Mouse (Mus musculus) liver, embryonic 11.5 days (tissue): ENCODE results near the gene Olfr1316. TPM values are rescaled to one million over a fixed set of nuclear protein-coding genes. Genes with fewer than 3 reads are reported as not detected.

Experiments
- ATAC-seq: fragments of 200-750 bp; cut with Nextera tagmentation; replicated peaks from 2 replicates; pipeline ENCODE4 v1.8.0; 2017; ENCODE audit warnings: moderate number of reproducible peaks, mild to moderate bottlenecking, moderate TSS enrichment, moderate library complexity; ENCODE audit not compliant: low FRiP score
- DNase-seq: peaks from one replicate; pipeline ENCODE4 v3.0.0-alpha.2; 2017; ENCODE audit warnings: low spot score
- H3K27ac ChIP-seq: fragments of 300-500 bp; sonication (generic); 2 replicates; pipeline ENCODE4 v1.5.1; 2014; ENCODE audit warnings: mild to moderate bottlenecking, low read depth, low read length, control low read depth
- H3K27me3 ChIP-seq: fragments of 300-500 bp; sonication (generic); replicated peaks from 2 replicates; pipeline ENCODE4 v1.6.1; 2014; ENCODE audit warnings: low read length, mixed read lengths; ENCODE audit not compliant: control insufficient read depth, insufficient read depth
- H3K36me3 ChIP-seq: fragments of 300-500 bp; sonication (generic); 2 replicates; pipeline ENCODE4 v1.6.1; 2014; ENCODE audit warnings: mild to moderate bottlenecking, low read length, moderate library complexity, mixed read lengths; ENCODE audit not compliant: control insufficient read depth, insufficient read depth
- H3K4me1 ChIP-seq: fragments of 300-500 bp; sonication (generic); replicated peaks from 2 replicates; pipeline ENCODE4 v1.6.1; 2014; ENCODE audit warnings: low read length, mixed read lengths; ENCODE audit not compliant: control insufficient read depth, insufficient read depth
- H3K4me2 ChIP-seq: fragments of 300-500 bp; sonication (generic); 2 replicates; pipeline ENCODE4 v1.6.1; 2014; ENCODE audit warnings: mild to moderate bottlenecking, control low read depth, moderate library complexity
- H3K4me3 ChIP-seq: fragments of 300-500 bp; sonication (generic); 2 replicates; pipeline ENCODE4 v1.5.1; 2014; ENCODE audit warnings: low read depth, low read length, control low read depth
- H3K9ac ChIP-seq: fragments of 300-500 bp; sonication (generic); 2 replicates; pipeline ENCODE4 v1.6.1; 2014; ENCODE audit warnings: low read depth, low read length, control low read depth
- H3K9me3 ChIP-seq: fragments of 300-500 bp; sonication (generic); 2 replicates; pipeline ENCODE4 v1.6.1; 2016; ENCODE audit warnings: low read length, inconsistent platforms, mixed read lengths; ENCODE audit not compliant: control insufficient read depth
- WGBS: fragments of 180-500 bp; shearing (Covaris S2); extraction: QIAGEN DNeasy Blood & Tissue Kit; methylation state at CpG from one replicate; pipeline ENCODE4 v1.1.7; 2014; 5-methylcytosine and 5-hydroxymethylcytosine counted together
- polyA plus RNA-seq: library from polyadenylated mRNA; unstranded; fragments of >200 nt; fragmentation: Nextera tagmentation; extraction: Ambion mirVana; gene quantifications from 2 replicates; pipeline ENCODE4 v1.2.1, GENCODE M21; 2014

The Olfr1316 gene
- polyA plus RNA-seq = not detected in 2 replicates

GRCm38 (mm10) chr2:112134877-112135276 is at the start of gene Olfr1316:
Gene Olfr1316 (minus strand): TSS chr2:112134977.
- Histone ChIP-seq H3K27me3 (no peaks in the 10 kb centered on the region), H3K36me3 (no peaks in the 10 kb centered on the region), H3K9ac (no peak within 1 kb of the TSS), H3K4me3 (no peak within 1 kb of the TSS), H3K9me3 (no peaks in the 10 kb centered on the region), H3K4me1 (no peaks in the 10 kb centered on the region), H3K4me2 (no peak within 1 kb of the TSS), H3K27ac (no peak within 1 kb of the TSS)
- no peak for DNase-seq
- no peak for ATAC-seq
- 78% methylated on average over 2 of the region's 2 CpGs for WGBS

DNA sequence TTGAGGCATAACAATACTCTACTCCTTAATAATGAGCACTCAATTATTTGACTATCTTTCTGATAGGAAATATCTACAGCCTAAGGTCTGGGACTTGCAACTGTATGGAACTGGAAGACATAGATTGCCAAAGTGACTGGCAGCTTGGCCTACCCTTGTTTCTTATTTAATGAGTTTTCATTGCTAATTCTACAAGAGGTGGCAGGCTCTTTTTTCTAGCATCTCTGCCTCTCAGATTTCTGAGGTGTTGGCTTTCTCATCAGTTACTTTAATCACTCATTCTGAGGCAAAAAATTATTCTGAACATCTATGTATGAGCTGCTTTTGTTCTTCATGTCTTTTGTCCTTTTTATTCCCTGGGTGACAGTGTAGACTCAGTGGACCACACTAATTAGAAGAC is 19.1 kb upstream of the Olfr1316 start, which contains the start of gene Olfr1318:
Gene Olfr1318 (plus strand): TSS at position 301 of the 400 bp plus-strand sequence.
- H3K9me3 ChIP-seq = no peaks in the 10 kb centered on the region
- H3K9ac ChIP-seq = no peak within 1 kb of the TSS
- H3K4me2 ChIP-seq = no peak within 1 kb of the TSS
- H3K27me3 ChIP-seq = no peaks in the 10 kb centered on the region
- no peaks in the 10 kb centered on the region for H3K36me3 ChIP-seq
- DNase-seq = no peak
- no peak within 1 kb of the TSS for H3K4me3 ChIP-seq
- H3K4me1 ChIP-seq = no peaks in the 10 kb centered on the region
- H3K27ac ChIP-seq = no peak within 1 kb of the TSS
- no peak for ATAC-seq

DNA sequence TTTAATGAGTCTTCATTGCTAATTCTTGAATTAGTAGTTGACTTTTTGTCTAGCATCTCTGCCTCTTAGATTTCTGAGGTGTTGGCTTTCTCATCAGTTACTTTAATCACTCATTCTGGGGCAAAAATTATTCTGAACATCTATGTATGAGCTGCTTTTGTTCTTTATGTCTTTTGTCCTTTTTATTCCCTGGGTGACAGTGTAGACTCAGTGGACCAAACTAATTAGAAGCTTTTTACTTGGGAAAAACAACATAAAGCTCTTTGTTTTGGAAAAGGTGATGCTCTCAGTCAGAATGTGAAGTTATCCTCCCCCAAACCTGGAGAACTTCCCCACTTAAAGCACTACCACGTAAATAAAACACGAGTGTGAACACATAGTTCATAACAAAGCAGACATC is 5.3 kb upstream of the Olfr1316 start, which contains the start of gene Olfr1317:
Gene Olfr1317 (plus strand): TSS at position 301 of the 400 bp plus-strand sequence.
- DNase-seq (no peak), ATAC-seq (no peak)
- Histone ChIP-seq H3K27me3 (no peaks in the 10 kb centered on the region), H3K36me3 (no peaks in the 10 kb centered on the region), H3K9ac (no peak within 1 kb of the TSS), H3K27ac (no peak within 1 kb of the TSS), H3K9me3 (no peaks in the 10 kb centered on the region), H3K4me2 (no peak within 1 kb of the TSS), H3K4me3 (no peak within 1 kb of the TSS), H3K4me1 (no peaks in the 10 kb centered on the region)
- 65% methylated on average over 2 of the region's 2 CpGs for WGBS

DNA sequence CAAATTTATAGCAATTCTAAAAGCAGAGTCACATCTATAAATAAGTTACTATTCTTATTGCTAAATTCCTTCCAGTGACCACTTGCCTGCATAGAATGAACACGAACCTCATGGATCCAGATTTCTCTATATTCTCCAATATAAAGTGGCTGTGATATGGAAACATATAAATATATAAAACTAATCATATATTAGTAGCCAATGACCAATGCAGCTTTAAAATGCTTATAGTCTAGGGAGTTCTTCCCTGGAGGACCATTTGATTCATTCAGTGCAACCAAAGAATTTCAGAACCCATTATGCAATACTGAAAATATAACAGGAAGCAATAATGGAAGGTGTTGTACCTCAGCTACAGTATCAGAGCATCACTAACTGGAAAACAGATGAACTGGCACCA is 19.4 kb downstream of the Olfr1316 start, which contains the start of gene Olfr1315-ps1:
Gene Olfr1315-ps1 (minus strand): TSS at position 101 of the 400 bp plus-strand sequence.
- H3K4me1 ChIP-seq = no peaks in the 10 kb centered on the region
- no peaks in the 10 kb centered on the region for H3K36me3 ChIP-seq
- ATAC-seq = no peak
- H3K27ac ChIP-seq = no peak within 1 kb of the TSS
- H3K4me2 ChIP-seq = no peak within 1 kb of the TSS
- H3K9ac ChIP-seq = no peak within 1 kb of the TSS
- DNase-seq = no peak
- 65% methylated on average over 1 of the region's 1 CpGs for WGBS
- H3K27me3 ChIP-seq = no peaks in the 10 kb centered on the region
- H3K4me3 ChIP-seq = no peak within 1 kb of the TSS
- no peaks in the 10 kb centered on the region for H3K9me3 ChIP-seq

DNA sequence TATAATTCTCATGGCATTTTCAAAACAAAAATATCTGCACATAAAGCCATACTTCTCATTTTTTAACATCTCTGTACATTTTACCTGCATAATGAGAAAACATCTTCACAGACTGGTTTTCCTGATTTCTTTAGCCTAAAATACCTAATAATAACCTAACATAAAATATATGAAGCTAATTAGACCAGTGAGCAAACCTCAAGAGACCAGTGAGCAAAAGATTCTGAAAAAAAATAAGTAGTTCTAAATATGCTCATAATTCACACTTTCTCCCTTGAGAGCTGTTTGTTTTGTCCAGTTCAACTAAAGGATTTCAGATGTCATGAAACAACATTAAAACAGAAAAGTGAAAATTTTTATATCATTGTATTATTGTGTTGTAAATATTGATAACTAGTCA is 38.1 kb downstream of the Olfr1316 start, which contains the start of gene Olfr1314:
Gene Olfr1314 (minus strand): TSS at position 101 of the 400 bp plus-strand sequence.
- Histone ChIP-seq H3K27me3 (no peaks in the 10 kb centered on the region), H3K9me3 (no peaks in the 10 kb centered on the region), H3K9ac (no peak within 1 kb of the TSS), H3K27ac (no peak within 1 kb of the TSS), H3K4me1 (no peaks in the 10 kb centered on the region), H3K36me3 (no peaks in the 10 kb centered on the region), H3K4me2 (no peak within 1 kb of the TSS), H3K4me3 (no peak within 1 kb of the TSS)
- ATAC-seq (no peak), DNase-seq (no peak)

- DNase-seq (no peak), ATAC-seq (no peak)
- Histone ChIP-seq H3K36me3 (no peaks in the 10 kb centered on the region), H3K4me3 (no peak within 1 kb of the TSS), H3K27ac (no peak within 1 kb of the TSS), H3K4me1 (no peaks in the 10 kb centered on the region), H3K4me2 (no peak within 1 kb of the TSS), H3K9me3 (no peaks in the 10 kb centered on the region), H3K27me3 (no peaks in the 10 kb centered on the region), H3K9ac (no peak within 1 kb of the TSS)
These were observed 57.0 kb downstream of the Olfr1316 start, which contains the start of gene Olfr1313 for GRCm38 (mm10) chr2:112077743-112078142. Gene Olfr1313 (minus strand): TSS chr2:112077843.

Other genes starting within 250 kb of the Olfr1316 start
- gene Olfr1306, start 218.7 kb downstream of the Olfr1316 start, polyA plus RNA-seq = not detected in 2 replicates
- not detected in 2 replicates for gene Olfr1307, start 185.5 kb downstream of the Olfr1316 start, polyA plus RNA-seq
- not detected in 2 replicates for gene Olfr1308, start 170.0 kb downstream of the Olfr1316 start, polyA plus RNA-seq
- gene Olfr1309, start 144.7 kb downstream of the Olfr1316 start, polyA plus RNA-seq = not detected in 2 replicates
- not detected in 2 replicates for gene Olfr1310, start 122.3 kb downstream of the Olfr1316 start, polyA plus RNA-seq
- not detected in 2 replicates for gene Olfr1311, start 110.6 kb downstream of the Olfr1316 start, polyA plus RNA-seq
- gene Olfr1312, start 84.7 kb downstream of the Olfr1316 start, polyA plus RNA-seq = not detected in 2 replicates
- gene Olfr1313, start 57.1 kb downstream of the Olfr1316 start, polyA plus RNA-seq = not detected in 2 replicates
- not detected in 2 replicates for gene Olfr1314, start 38.2 kb downstream of the Olfr1316 start, polyA plus RNA-seq
- not detected in 2 replicates for gene Olfr1315-ps1, start 19.5 kb downstream of the Olfr1316 start, polyA plus RNA-seq
- gene Olfr1317, start 5.4 kb upstream of the Olfr1316 start, polyA plus RNA-seq = not detected in 2 replicates
- 0.19 TPM in 1 of 2 replicates, not detected in the other for gene Olfr1318, start 19.2 kb upstream of the Olfr1316 start, polyA plus RNA-seq
- gene Lpcat4, start 104.5 kb upstream of the Olfr1316 start, polyA plus RNA-seq = 14.6 and 15.0 TPM in 2 replicates
- gene Nutm1, start 124.3 kb upstream of the Olfr1316 start, polyA plus RNA-seq = not detected in 2 replicates
- gene Nop10, start 126.9 kb upstream of the Olfr1316 start, polyA plus RNA-seq = 346 and 364 TPM in 2 replicates
- 12.3 and 12.7 TPM in 2 replicates for gene Slc12a6, start 130.8 kb upstream of the Olfr1316 start, polyA plus RNA-seq
- not detected in 2 replicates for gene Gm21985, start 131.3 kb upstream of the Olfr1316 start, polyA plus RNA-seq
- gene Emc4, start 233.1 kb upstream of the Olfr1316 start, polyA plus RNA-seq = 82.2 and 84.8 TPM in 2 replicates
- 38.5 and 47.1 TPM in 2 replicates for gene Katnbl1, start 244.2 kb upstream of the Olfr1316 start, polyA plus RNA-seq